ENCODE assay signal across 24 mouse cellular contexts in the genomic region with DNA sequence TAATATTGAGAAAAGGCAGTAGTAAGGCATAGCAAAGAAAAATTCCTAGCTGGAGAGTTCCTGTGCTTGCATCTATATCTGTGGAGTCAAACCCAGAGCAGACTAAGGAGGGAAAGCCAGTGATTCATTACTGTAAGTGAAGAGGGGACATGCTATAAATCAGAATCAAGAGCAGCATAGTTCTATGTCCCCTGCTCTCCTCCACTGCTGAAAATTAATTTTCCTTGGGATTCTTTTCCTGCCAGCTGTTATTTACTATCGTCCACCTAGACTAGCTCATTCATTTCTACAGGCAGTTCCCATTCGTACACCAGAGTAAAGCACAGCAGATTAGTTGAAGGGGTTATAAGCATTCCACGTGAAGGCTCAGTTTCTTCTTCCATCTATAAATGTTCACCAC.
"Had no signal": no experiment of that assay in that cellular context is flagged by ENCODE, and none has a peak within 500 bp of the region (broad histone marks: within the 10 kb centered on the region; RNA-seq: fewer than 3 reads in every experiment).

No protein-coding gene starts in this region.

- H3K4me1 ChIP-seq: heart, embryonic 10.5 days; heart, embryonic 12.5 days; hindbrain, embryonic 13.5 days; hindbrain, embryonic 15.5 days; intestine, embryonic 15.5 days; limb, embryonic 10.5 days; limb, embryonic 12.5 days; liver, embryonic 13.5 days had no signal

- H3K4me3 ChIP-seq: gastrocnemius, adult 2 months; heart, embryonic 10.5 days; heart, embryonic 12.5 days; hindbrain, embryonic 13.5 days; hindbrain, embryonic 15.5 days; intestine, embryonic 15.5 days; layer of hippocampus, adult 2 months; left cerebral cortex, adult 2 months; limb, embryonic 10.5 days; limb, embryonic 12.5 days; liver, embryonic 13.5 days had no signal

- H3K27ac ChIP-seq: gastrocnemius, adult 2 months; heart, embryonic 10.5 days; hindbrain, embryonic 13.5 days; hindbrain, embryonic 15.5 days; intestine, embryonic 15.5 days; layer of hippocampus, adult 2 months; left cerebral cortex, adult 2 months; limb, embryonic 10.5 days; limb, embryonic 12.5 days; liver, embryonic 13.5 days had no signal

- H3K36me3 ChIP-seq: heart, embryonic 10.5 days; heart, embryonic 12.5 days; hindbrain, embryonic 13.5 days; hindbrain, embryonic 15.5 days; intestine, embryonic 15.5 days; limb, embryonic 10.5 days; limb, embryonic 12.5 days; liver, embryonic 13.5 days had no signal

- H3K4me2 ChIP-seq: heart, embryonic 12.5 days; hindbrain, embryonic 13.5 days; hindbrain, embryonic 15.5 days; intestine, embryonic 15.5 days; limb, embryonic 12.5 days; liver, embryonic 11.5 days; liver, embryonic 13.5 days had no signal

- H3K9ac ChIP-seq: heart, embryonic 12.5 days; hindbrain, embryonic 13.5 days; hindbrain, embryonic 15.5 days; intestine, embryonic 15.5 days; limb, embryonic 12.5 days; liver, embryonic 13.5 days had no signal

- H3K9me3 ChIP-seq: heart, embryonic 10.5 days; heart, embryonic 12.5 days; hindbrain, embryonic 13.5 days; hindbrain, embryonic 15.5 days; intestine, embryonic 15.5 days; limb, embryonic 10.5 days; limb, embryonic 12.5 days; liver, embryonic 13.5 days had no signal

- DNase-seq: gastrocnemius, adult 2 months; gastrocnemius, postnatal 10 days; gastrocnemius, postnatal 25 days; heart, adult 18-20 months; heart, postnatal 10 days; heart, postnatal 4 days; kidney, adult 18-20 months; kidney, adult 8-10 months; kidney, postnatal 14 days; liver; liver, embryonic 13.5 days had no signal

- ATAC-seq: forebrain, embryonic 16.5 days; inflammation-experienced regulatory T-cells, adult 6 months; intestine, embryonic 15.5 days; intestine, postnatal 0 days had no signal

- H3K27me3 ChIP-seq: heart, embryonic 12.5 days; hindbrain, embryonic 13.5 days; hindbrain, embryonic 15.5 days; intestine, embryonic 15.5 days; limb, embryonic 12.5 days; liver, embryonic 13.5 days had no signal
